Mouse (Mus musculus) kidney, postnatal 0 days (tissue): ENCODE data around the gene Hist1h2aa. TPM values are rescaled to one million over a fixed set of nuclear protein-coding genes. Genes with fewer than 3 reads are reported as not detected.
A peak's percentile ranks its signal among the peaks of the same experiment; 100 is the strongest.

ENCODE experiments used
- ATAC-seq: fragments of 200-750 bp; cut with Nextera tagmentation; replicated peaks from 2 replicates; pipeline ENCODE4 v1.8.0; 2017; ENCODE audit warnings: low read depth, moderate number of reproducible peaks, moderate TSS enrichment, moderate library complexity; ENCODE audit not compliant: low FRiP score
- DNase-seq: peaks from one replicate; pipeline ENCODE4 v3.0.0-alpha.2; 2016; ENCODE audit warnings: low spot score
- H3K27ac ChIP-seq: fragments of 300-500 bp; sonication (generic); 2 replicates; pipeline ENCODE4 v1.5.1; 2014; ENCODE audit warnings: mild to moderate bottlenecking
- H3K27me3 ChIP-seq: fragments of 300-500 bp; sonication (generic); 2 replicates; pipeline ENCODE4 v1.6.1; 2014; ENCODE audit warnings: low read length, mixed read lengths; ENCODE audit not compliant: insufficient read depth
- H3K36me3 ChIP-seq: fragments of 300-500 bp; sonication (generic); 2 replicates; pipeline ENCODE4 v1.6.1; 2014; ENCODE audit warnings: low read length, mixed read lengths; ENCODE audit not compliant: insufficient read depth
- H3K4me1 ChIP-seq: fragments of 300-500 bp; sonication (generic); replicated peaks from 2 replicates; pipeline ENCODE4 v1.6.1; 2014; ENCODE audit warnings: antibody characterized with exemption, low read length, mixed read lengths; ENCODE audit not compliant: insufficient read depth
- H3K4me2 ChIP-seq: fragments of 300-500 bp; sonication (generic); 2 replicates; pipeline ENCODE4 v1.6.1; 2014; ENCODE audit warnings: mild to moderate bottlenecking, low read length, moderate library complexity, mixed read lengths
- H3K4me3 ChIP-seq: fragments of 300-500 bp; sonication (generic); replicated peaks from 2 replicates; pipeline ENCODE4 v1.5.1; 2014; ENCODE audit warnings: low read depth, low read length
- H3K9ac ChIP-seq: fragments of 300-500 bp; sonication (generic); 2 replicates; pipeline ENCODE4 v1.6.1; 2014; ENCODE audit warnings: low read depth, low read length
- H3K9me3 ChIP-seq: fragments of 300-500 bp; sonication (generic); replicated peaks from 2 replicates; pipeline ENCODE4 v1.6.1; 2016; ENCODE audit warnings: low read length, inconsistent platforms, mixed read lengths
- CTCF ChIP-seq: IDR thresholded peaks from 2 replicates; pipeline ENCODE4 v1.5.1; 2016; ENCODE audit warnings: antibody characterized with exemption, low read depth, mild to moderate bottlenecking, moderate library complexity
- WGBS: fragments of 180-500 bp; shearing (Covaris S2); extraction: QIAGEN DNeasy Blood & Tissue Kit; methylation state at CpG from one replicate; pipeline ENCODE4 v1.1.7; 2014; 5-methylcytosine and 5-hydroxymethylcytosine counted together
- polyA plus RNA-seq: library from polyadenylated mRNA; unstranded; fragments of >200 nt; fragmentation: Nextera tagmentation; extraction: Ambion mirVana; gene quantifications from 2 replicates; pipeline ENCODE4 v1.2.1, GENCODE M21; 2015

Hist1h2aa gene
- polyA plus RNA-seq, 1 experiment from 2014 or later, result not detected

GRCm38 (mm10) chr13:23916132-23916531, 18.1 kb upstream of the Hist1h2aa start:
- peaks cover 17% of the 10 kb centered on the region for H3K4me1 ChIP-seq
- no peaks in the 10 kb centered on the region for H3K27me3 ChIP-seq
- ATAC-seq, result no peak
- H3K9me3 ChIP-seq, result no peaks in the 10 kb centered on the region
- no peak for TF ChIP-seq CTCF
- H3K27ac ChIP-seq, result 0 out of 2 replicates have a peak overlapping the region, but pooled peaks have one; percentile 31
- 67% methylated on average over 1 of the region's 1 CpGs for WGBS
- no peak overlapping the region for H3K9ac ChIP-seq
- no peaks in the 10 kb centered on the region for H3K36me3 ChIP-seq
- H3K4me2 ChIP-seq, result no peak overlapping the region
- peak; percentile 38 for DNase-seq
- H3K4me3 ChIP-seq, result no peak overlapping the region

GRCm38 (mm10) chr13:23917674-23918073, 16.6 kb upstream of the Hist1h2aa start:
- Histone ChIP-seq H3K36me3 (no peaks in the 10 kb centered on the region), H3K4me3 (no peak overlapping the region), H3K9ac (no peak overlapping the region), H3K27me3 (no peaks in the 10 kb centered on the region), H3K4me2 (no peak overlapping the region), H3K9me3 (no peaks in the 10 kb centered on the region), H3K27ac (no peak overlapping the region), H3K4me1 (peaks cover 17% of the 10 kb centered on the region)
- ATAC-seq (no peak), DNase-seq (no peak)
- 71% methylated on average over 4 of the region's 4 CpGs for WGBS
- no peak for TF ChIP-seq CTCF

- Histone ChIP-seq H3K4me2 (no peak overlapping the region), H3K4me3 (no peak overlapping the region), H3K27ac (no peak overlapping the region), H3K9ac (no peak overlapping the region), H3K4me1 (no peaks in the 10 kb centered on the region), H3K27me3 (no peaks in the 10 kb centered on the region), H3K36me3 (no peaks in the 10 kb centered on the region), H3K9me3 (no peaks in the 10 kb centered on the region)
- no peak for ATAC-seq
- no peak for DNase-seq
- 69% methylated on average over 2 of the region's 2 CpGs for WGBS
- TF ChIP-seq CTCF, result no peak
These were observed 8.5 kb upstream of the Hist1h2aa start for GRCm38 (mm10) chr13:23925792-23926191.

- no peaks in the 10 kb centered on the region for H3K9me3 ChIP-seq
- no peaks in the 10 kb centered on the region for H3K36me3 ChIP-seq
- H3K4me3 ChIP-seq, result no peak overlapping the region
- peak; percentile 76 for ATAC-seq
- peak overlapping the region; percentile 11 for H3K4me2 ChIP-seq
- DNase-seq, result peak; percentile 68
- 25% methylated on average over 3 of the region's 3 CpGs for WGBS
- H3K27ac ChIP-seq, result no peak overlapping the region
- no peaks in the 10 kb centered on the region for H3K27me3 ChIP-seq
- no peaks in the 10 kb centered on the region for H3K4me1 ChIP-seq
- no peak overlapping the region for H3K9ac ChIP-seq
- TF ChIP-seq CTCF, result no peak
These were observed 5.6 kb upstream of the Hist1h2aa start for GRCm38 (mm10) chr13:23928637-23929036.

GRCm38 (mm10) chr13:23930461-23930860, 3.8 kb upstream of the Hist1h2aa start:
- 78% methylated on average over 9 of the region's 9 CpGs for WGBS
- DNase-seq (no peak), ATAC-seq (no peak)
- no peak overlapping the region for H3K9ac ChIP-seq
- H3K4me1 ChIP-seq, result no peaks in the 10 kb centered on the region
- H3K27ac ChIP-seq, result no peak overlapping the region
- no peak overlapping the region for H3K4me2 ChIP-seq
- TF ChIP-seq CTCF, result no peak
- no peaks in the 10 kb centered on the region for H3K36me3 ChIP-seq
- H3K9me3 ChIP-seq, result no peaks in the 10 kb centered on the region
- H3K4me3 ChIP-seq, result no peak overlapping the region
- no peaks in the 10 kb centered on the region for H3K27me3 ChIP-seq

GRCm38 (mm10) chr13:23930904-23931303, 3.4 kb upstream of the Hist1h2aa start:
- ATAC-seq (no peak), DNase-seq (no peak)
- H3K4me3 ChIP-seq, result no peak overlapping the region
- TF ChIP-seq CTCF, result no peak
- no peaks in the 10 kb centered on the region for H3K27me3 ChIP-seq
- H3K4me2 ChIP-seq, result no peak overlapping the region
- 67% methylated on average over 11 of the region's 11 CpGs for WGBS
- no peaks in the 10 kb centered on the region for H3K36me3 ChIP-seq
- H3K4me1 ChIP-seq, result no peaks in the 10 kb centered on the region
- H3K27ac ChIP-seq, result no peak overlapping the region
- no peak overlapping the region for H3K9ac ChIP-seq
- H3K9me3 ChIP-seq, result no peaks in the 10 kb centered on the region

GRCm38 (mm10) chr13:23933421-23934210, 646 bp upstream of the Hist1h2aa start, which contains the start of gene Hist1h2ba:
Hist1h2ba (minus strand) TSS chr13:23934156.
- Histone ChIP-seq H3K36me3 (no peaks in the 10 kb centered on the region), H3K4me3 (no peak within 1 kb of the TSS), H3K9ac (no peak within 1 kb of the TSS), H3K27me3 (no peaks in the 10 kb centered on the region), H3K9me3 (no peaks in the 10 kb centered on the region), H3K4me1 (no peaks in the 10 kb centered on the region), H3K27ac (no peak within 1 kb of the TSS), H3K4me2 (no peak within 1 kb of the TSS)
- 93% methylated on average over 36 of the region's 39 CpGs for WGBS
- ATAC-seq (no peak), DNase-seq (no peak)
- no peak for TF ChIP-seq CTCF
